Mouse (Mus musculus) forebrain, embryonic 12.5 days (tissue): ENCODE results near the gene Naaladl2. TPM values are rescaled to one million over a fixed set of nuclear protein-coding genes. Genes with fewer than 3 reads are reported as not detected.

Experiments
- ATAC-seq: fragments of 200-750 bp; cut with Nextera tagmentation; 2 replicates; pipeline ENCODE4 v1.8.0; 2017; ENCODE audit warnings: moderate TSS enrichment; ENCODE audit not compliant: low FRiP score
- H3K27ac ChIP-seq: fragments of 300-500 bp; sonication (generic); 2 replicates; pipeline ENCODE4 v1.5.1; 2016; ENCODE audit warnings: mild to moderate bottlenecking
- H3K27me3 ChIP-seq: fragments of 300-500 bp; sonication (generic); 2 replicates; pipeline ENCODE4 v1.6.1; 2016; ENCODE audit warnings: mild to moderate bottlenecking
- H3K36me3 ChIP-seq: fragments of 300-500 bp; sonication (generic); replicated peaks from 2 replicates; pipeline ENCODE4 v1.6.1; 2016; ENCODE audit warnings: mild to moderate bottlenecking
- H3K4me1 ChIP-seq: fragments of 300-500 bp; sonication (generic); 2 replicates; pipeline ENCODE4 v1.6.1; 2016
- H3K4me2 ChIP-seq: fragments of 300-500 bp; sonication (generic); 2 replicates; pipeline ENCODE4 v1.6.1; 2016; ENCODE audit warnings: mild to moderate bottlenecking, moderate library complexity
- H3K4me3 ChIP-seq: fragments of 300-500 bp; sonication (generic); replicated peaks from 2 replicates; pipeline ENCODE4 v1.5.1; 2016; ENCODE audit warnings: mild to moderate bottlenecking
- H3K9ac ChIP-seq: fragments of 300-500 bp; sonication (generic); 2 replicates; pipeline ENCODE4 v1.6.1; 2016; ENCODE audit warnings: mild to moderate bottlenecking
- H3K9me3 ChIP-seq: fragments of 300-500 bp; sonication (generic); 2 replicates; pipeline ENCODE4 v1.6.1; 2016
- WGBS: fragments of 180-500 bp; shearing (Covaris S2); methylation state at CpG from one replicate; pipeline ENCODE4 v1.1.7; 2016; 5-methylcytosine and 5-hydroxymethylcytosine counted together
- polyA plus RNA-seq: library from polyadenylated mRNA; unstranded; fragments of >200 nt; fragmentation: Nextera tagmentation; extraction: Ambion mirVana; gene quantifications from 2 replicates; pipeline ENCODE4 v1.2.1, GENCODE M21; 2016

Gene Naaladl2
- polyA plus RNA-seq, 1 experiment from 2014 or later = 0.41 TPM

DNA sequence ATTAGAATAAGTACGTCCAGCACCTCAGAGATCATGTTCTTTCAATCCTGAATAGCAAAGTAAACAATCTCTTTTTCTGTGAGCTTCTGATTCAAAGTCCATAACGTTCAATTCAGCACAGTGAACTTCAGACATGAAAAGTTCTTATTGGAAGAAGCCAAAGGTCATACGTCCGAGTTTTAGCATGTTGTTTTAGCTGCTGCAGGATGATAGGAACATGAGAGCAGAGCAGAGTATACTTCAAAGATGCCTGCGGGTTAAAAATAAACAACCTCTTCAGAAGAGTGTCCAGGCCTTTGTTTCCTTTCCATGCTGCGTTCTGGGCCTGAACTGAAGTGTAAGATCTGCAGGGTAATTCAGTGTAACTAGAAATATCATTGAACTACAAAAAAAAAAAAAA, 222.7 kb downstream of the Naaladl2 start:
- no peak for ATAC-seq
- 58% methylated on average over 6 of the region's 6 CpGs for WGBS
- Histone ChIP-seq H3K27ac (no peak overlapping the region), H3K4me1 (no peaks in the 10 kb centered on the region), H3K4me3 (no peak overlapping the region), H3K36me3 (no peaks in the 10 kb centered on the region), H3K4me2 (no peak overlapping the region), H3K9me3 (no peaks in the 10 kb centered on the region), H3K27me3 (no peaks in the 10 kb centered on the region), H3K9ac (no peak overlapping the region)

- H3K27ac ChIP-seq = no peak overlapping the region
- ATAC-seq = no peak
- WGBS = 86% methylated on average over 3 of the region's 3 CpGs
Measured at GRCm38 (mm10) chr3:24905425-24905960, 238.6 kb downstream of the Naaladl2 start.

GRCm38 (mm10) chr3:24888801-24889200, 255.3 kb downstream of the Naaladl2 start:
- H3K9ac ChIP-seq = no peak overlapping the region
- no peak overlapping the region for H3K27ac ChIP-seq
- ATAC-seq = no peak
- H3K27me3 ChIP-seq = no peaks in the 10 kb centered on the region
- H3K9me3 ChIP-seq = no peaks in the 10 kb centered on the region
- H3K4me2 ChIP-seq = no peak overlapping the region
- H3K4me3 ChIP-seq = no peak overlapping the region
- 80% methylated on average over 3 of the region's 3 CpGs for WGBS
- H3K36me3 ChIP-seq = no peaks in the 10 kb centered on the region
- H3K4me1 ChIP-seq = no peaks in the 10 kb centered on the region

More at GRCm38 (mm10) chr3:24905425-24905960, 238.6 kb downstream of the Naaladl2 start:
- no peaks in the 10 kb centered on the region for H3K36me3 ChIP-seq
- no peaks in the 10 kb centered on the region for H3K27me3 ChIP-seq
- no peaks in the 10 kb centered on the region for H3K9me3 ChIP-seq
- H3K4me1 ChIP-seq = no peaks in the 10 kb centered on the region
- no peak overlapping the region for H3K4me2 ChIP-seq
- no peak overlapping the region for H3K9ac ChIP-seq
- no peak overlapping the region for H3K4me3 ChIP-seq

GRCm38 (mm10) chr3:24872254-24872653, 271.8 kb downstream of the Naaladl2 start:
- Histone ChIP-seq H3K4me3 (no peak overlapping the region), H3K4me2 (no peak overlapping the region), H3K36me3 (no peaks in the 10 kb centered on the region), H3K27ac (no peak overlapping the region), H3K4me1 (no peaks in the 10 kb centered on the region), H3K9ac (no peak overlapping the region), H3K9me3 (no peaks in the 10 kb centered on the region), H3K27me3 (no peaks in the 10 kb centered on the region)
- ATAC-seq = no peak
- 84% methylated on average over 1 of the region's 1 CpGs for WGBS

DNA sequence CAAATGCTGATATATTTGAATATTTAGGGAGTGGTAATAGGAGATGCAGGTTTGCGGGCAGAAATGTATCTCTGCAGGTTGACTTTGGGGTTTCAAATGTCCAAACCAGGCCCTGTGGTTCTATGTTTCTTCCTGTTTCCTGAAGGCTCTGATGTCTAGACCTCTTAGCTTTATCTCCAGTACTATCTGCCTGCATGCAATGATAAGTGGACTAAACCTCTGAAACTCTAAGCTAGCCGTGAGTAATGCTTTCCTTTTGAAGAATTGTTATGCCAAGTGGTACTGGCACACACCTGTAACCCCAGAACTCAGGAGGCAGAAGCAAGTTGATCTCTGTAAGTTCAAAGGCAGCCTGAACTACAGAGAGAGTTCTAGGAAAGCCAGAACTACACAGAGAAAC, 291.1 kb downstream of the Naaladl2 start:
- Histone ChIP-seq H3K4me3 (no peak overlapping the region), H3K4me1 (no peaks in the 10 kb centered on the region), H3K9me3 (no peaks in the 10 kb centered on the region), H3K9ac (no peak overlapping the region), H3K4me2 (no peak overlapping the region), H3K36me3 (no peaks in the 10 kb centered on the region), H3K27me3 (no peaks in the 10 kb centered on the region), H3K27ac (no peak overlapping the region)
- 82% methylated on average over 2 of the region's 2 CpGs for WGBS
- ATAC-seq = no peak

DNA sequence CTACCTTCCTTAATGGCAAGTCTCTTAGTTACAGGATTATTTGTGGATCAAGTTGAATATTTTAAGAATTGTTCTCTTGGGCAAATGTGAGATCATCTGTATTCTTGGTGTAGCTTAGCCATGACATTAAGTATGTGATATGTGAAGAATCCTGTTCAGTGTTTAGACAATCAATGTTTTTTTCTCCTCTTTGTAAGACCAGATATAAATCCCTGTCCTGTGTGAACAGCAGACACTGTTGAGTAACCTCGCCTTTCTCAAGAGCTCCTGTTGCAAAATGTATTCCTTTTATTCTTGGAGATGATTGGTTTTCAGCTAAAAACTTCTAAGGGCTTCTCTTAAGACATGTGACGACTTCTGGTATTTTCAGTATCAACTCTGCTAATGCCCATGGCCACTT, 347.3 kb downstream of the Naaladl2 start:
- ATAC-seq = no peak
- Histone ChIP-seq H3K4me2 (no peak overlapping the region), H3K27me3 (no peaks in the 10 kb centered on the region), H3K9ac (no peak overlapping the region), H3K4me3 (no peak overlapping the region), H3K36me3 (no peaks in the 10 kb centered on the region), H3K27ac (no peak overlapping the region), H3K4me1 (no peaks in the 10 kb centered on the region), H3K9me3 (no peaks in the 10 kb centered on the region)
- 77% methylated on average over 2 of the region's 2 CpGs for whole genome bisulfite sequencing

DNA sequence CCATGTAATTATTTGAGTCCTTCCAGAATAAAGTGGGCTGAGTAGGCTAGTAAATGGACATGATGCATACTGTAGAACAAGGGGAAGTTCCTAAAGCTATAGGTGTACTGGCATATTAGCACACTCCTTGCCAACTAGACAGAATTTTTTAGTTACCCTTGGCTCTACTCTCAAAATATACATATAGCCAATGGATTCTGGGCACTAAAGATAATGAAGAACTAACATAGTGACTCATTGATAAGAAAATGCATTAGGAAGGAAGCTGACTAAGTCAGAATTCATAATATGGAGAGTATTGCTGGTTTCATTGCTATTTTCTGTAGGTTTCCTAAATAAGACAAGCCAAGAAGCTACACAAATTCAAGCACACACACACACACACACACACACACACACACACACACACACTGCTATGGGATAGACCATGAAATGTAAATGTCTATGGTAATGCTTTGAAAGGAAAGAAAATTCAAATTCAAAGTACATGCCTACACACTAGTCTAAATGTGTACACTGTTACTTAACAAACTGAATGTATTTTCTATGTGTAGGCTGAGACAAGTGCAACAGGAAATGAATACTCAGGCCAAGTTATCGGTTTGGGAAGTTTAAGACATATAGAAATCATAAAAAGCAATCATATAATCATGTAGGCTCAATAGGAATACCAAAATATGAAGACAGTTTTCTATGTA, 356.5 kb downstream of the Naaladl2 start:
- no peaks in the 10 kb centered on the region for H3K27me3 ChIP-seq
- H3K4me1 ChIP-seq = no peaks in the 10 kb centered on the region
- no peak overlapping the region for H3K27ac ChIP-seq
- no peaks in the 10 kb centered on the region for H3K9me3 ChIP-seq
- no peaks in the 10 kb centered on the region for H3K36me3 ChIP-seq
- no peak overlapping the region for H3K9ac ChIP-seq
- no peak overlapping the region for H3K4me3 ChIP-seq
- WGBS = 85% methylated on average over 1 of the region's 1 CpGs
- no peak for ATAC-seq
- no peak overlapping the region for H3K4me2 ChIP-seq

GRCm38 (mm10) chr3:24784108-24784507, 360.0 kb downstream of the Naaladl2 start:
- Histone ChIP-seq H3K4me2 (no peak overlapping the region), H3K27ac (no peak overlapping the region), H3K4me3 (no peak overlapping the region), H3K9ac (no peak overlapping the region), H3K4me1 (no peaks in the 10 kb centered on the region), H3K27me3 (no peaks in the 10 kb centered on the region), H3K9me3 (no peaks in the 10 kb centered on the region), H3K36me3 (no peaks in the 10 kb centered on the region)
- 84% methylated on average over 3 of the region's 3 CpGs for WGBS
- ATAC-seq = no peak

DNA sequence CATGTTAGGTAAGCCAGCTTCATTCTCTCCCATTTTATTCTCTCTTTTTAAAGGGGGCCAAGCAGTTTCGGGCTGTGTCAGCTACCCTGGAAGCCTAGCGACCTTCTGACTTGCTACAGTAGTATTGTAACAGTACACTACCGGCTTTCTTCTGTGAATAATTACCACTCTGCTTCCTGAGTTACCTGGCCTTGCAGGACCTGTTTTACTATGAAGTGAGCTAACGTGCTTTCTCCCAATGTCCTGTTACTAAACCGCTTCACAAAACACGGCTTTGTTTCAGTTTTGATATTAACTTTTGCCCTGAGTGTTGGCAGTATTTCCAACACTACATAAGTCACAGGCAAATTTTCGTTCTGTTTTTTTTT, 360.6 kb downstream of the Naaladl2 start:
- Histone ChIP-seq H3K9me3 (no peaks in the 10 kb centered on the region), H3K27ac (no peak overlapping the region), H3K4me2 (no peak overlapping the region), H3K27me3 (no peaks in the 10 kb centered on the region), H3K4me3 (no peak overlapping the region), H3K36me3 (no peaks in the 10 kb centered on the region), H3K9ac (no peak overlapping the region), H3K4me1 (no peaks in the 10 kb centered on the region)
- WGBS = 81% methylated on average over 7 of the region's 7 CpGs
- ATAC-seq = no peak

DNA sequence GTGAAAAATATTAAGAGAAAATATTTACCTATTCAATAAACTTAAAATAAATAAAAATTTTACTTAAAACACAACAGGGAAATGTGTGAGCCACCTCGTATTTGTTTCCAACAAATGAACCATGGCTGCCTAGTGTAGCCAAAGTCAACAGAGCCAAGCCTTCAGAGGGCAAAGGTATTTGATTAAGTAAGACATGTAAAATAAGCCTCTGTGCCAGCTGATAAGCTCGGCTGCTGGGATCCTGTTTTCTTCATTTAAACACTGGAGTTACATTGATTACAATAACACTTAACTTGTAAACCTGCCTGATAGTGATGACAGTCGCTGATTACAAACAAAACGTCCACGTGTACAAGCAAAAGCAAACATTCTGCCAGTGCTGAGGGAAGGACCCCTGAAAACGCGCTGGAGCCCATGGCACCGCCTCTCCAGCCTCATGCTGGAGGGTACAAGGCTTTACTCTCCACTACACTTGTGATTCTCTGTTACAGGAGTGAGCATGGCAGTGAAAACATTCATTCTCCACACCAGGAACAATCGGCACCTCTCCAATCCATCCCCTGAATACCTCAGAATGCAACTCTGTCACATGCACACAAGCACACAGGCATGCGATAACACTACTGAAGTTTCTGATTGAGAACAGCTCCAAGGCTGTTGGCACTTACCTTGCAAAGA, 361.1 kb downstream of the Naaladl2 start:
- H3K9me3 ChIP-seq = no peaks in the 10 kb centered on the region
- ATAC-seq = no peak
- no peak overlapping the region for H3K9ac ChIP-seq
- no peaks in the 10 kb centered on the region for H3K27me3 ChIP-seq
- H3K36me3 ChIP-seq = no peaks in the 10 kb centered on the region
- H3K4me1 ChIP-seq = no peaks in the 10 kb centered on the region
- H3K27ac ChIP-seq = no peak overlapping the region
- WGBS = 76% methylated on average over 10 of the region's 10 CpGs
- H3K4me3 ChIP-seq = no peak overlapping the region
- no peak overlapping the region for H3K4me2 ChIP-seq

GRCm38 (mm10) chr3:24781687-24782086, 362.4 kb downstream of the Naaladl2 start:
- Histone ChIP-seq H3K4me3 (no peak overlapping the region), H3K9ac (no peak overlapping the region), H3K27ac (no peak overlapping the region), H3K4me2 (no peak overlapping the region), H3K9me3 (no peaks in the 10 kb centered on the region), H3K4me1 (no peaks in the 10 kb centered on the region), H3K27me3 (no peaks in the 10 kb centered on the region), H3K36me3 (no peaks in the 10 kb centered on the region)
- WGBS = 95% methylated on average over 2 of the region's 2 CpGs
- ATAC-seq = no peak

DNA sequence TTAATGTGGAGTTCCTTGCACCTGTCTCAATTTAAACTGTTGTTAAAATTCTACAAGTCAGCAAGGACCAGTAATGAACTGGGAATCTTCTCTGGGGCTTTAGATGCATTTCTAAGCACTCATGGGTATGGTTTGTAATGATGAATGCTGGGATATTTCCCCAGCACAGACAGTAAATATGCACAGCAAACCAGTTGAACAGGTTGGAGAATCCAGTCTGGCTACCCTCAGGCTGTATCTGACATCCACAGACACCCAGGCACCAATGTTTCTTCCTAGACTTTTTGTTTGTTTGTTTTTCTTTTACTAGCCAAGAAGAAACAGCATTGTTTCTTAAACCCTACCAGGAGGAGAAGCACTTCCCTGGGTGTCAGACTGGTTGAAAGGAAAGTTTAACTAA, 365.6 kb downstream of the Naaladl2 start:
- H3K36me3 ChIP-seq = no peaks in the 10 kb centered on the region
- H3K4me3 ChIP-seq = no peak overlapping the region
- H3K27me3 ChIP-seq = no peaks in the 10 kb centered on the region
- no peaks in the 10 kb centered on the region for H3K4me1 ChIP-seq
- no peak for ATAC-seq
- H3K4me2 ChIP-seq = no peak overlapping the region
- H3K9me3 ChIP-seq = no peaks in the 10 kb centered on the region
- no peak overlapping the region for H3K9ac ChIP-seq
- H3K27ac ChIP-seq = no peak overlapping the region

GRCm38 (mm10) chr3:24749055-24749454, 395.0 kb downstream of the Naaladl2 start:
- Histone ChIP-seq H3K9me3 (no peaks in the 10 kb centered on the region), H3K36me3 (no peaks in the 10 kb centered on the region), H3K9ac (no peak overlapping the region), H3K4me1 (no peaks in the 10 kb centered on the region), H3K4me2 (no peak overlapping the region), H3K27me3 (no peaks in the 10 kb centered on the region), H3K27ac (no peak overlapping the region), H3K4me3 (no peak overlapping the region)
- 83% methylated on average over 3 of the region's 3 CpGs for WGBS
- ATAC-seq = no peak
